Mouse (Mus musculus): ENCODE measurements around the gene Kif15.

- TF ChIP-seq GATA1 (IDR thresholded peaks at IDR 0.05; ENCODE audit: low read length) (no peak), TAL1 (IDR thresholded peaks at IDR 0.05; ENCODE audit: low read length) (no peak)
Measured at GRCm38 (mm10) chr9:122928915-122929314, 21.9 kb upstream of the Kif15 start.
